Mouse (Mus musculus) E14TG2a.4 (cell line): ENCODE measurements around the gene Slc1a3.
A peak's percentile ranks its signal among the peaks of the same experiment; 100 is the strongest.

ENCODE experiments used
- H3K27me3 ChIP-seq: 2 replicates; pipeline ENCODE4 v1.6.1; 2014; ENCODE audit warnings: low read length, control low read depth; ENCODE audit not compliant: insufficient read depth
- H3K36me3 ChIP-seq: 2 replicates; pipeline ENCODE4 v1.6.1; 2014; ENCODE audit warnings: low read length, control low read depth; ENCODE audit not compliant: insufficient read depth
- H3K4me1 ChIP-seq: replicated peaks from 2 replicates; pipeline ENCODE4 v1.6.1; 2014; ENCODE audit warnings: low read depth, low read length, control low read depth
- H3K4me3 ChIP-seq: replicated peaks from 2 replicates; pipeline ENCODE4 v1.5.1; 2014; ENCODE audit warnings: mild to moderate bottlenecking, low read length
- H3K9me3 ChIP-seq: 2 replicates; pipeline ENCODE4 v1.6.1; 2014; ENCODE audit warnings: low read length, control low read depth
- CTCF ChIP-seq: conservative IDR thresholded peaks from 2 replicates; pipeline ENCODE4 v1.5.1; 2014; ENCODE audit warnings: low read length
- NANOG ChIP-seq: IDR thresholded peaks from 2 replicates; pipeline ENCODE4 v1.6.1; 2014; ENCODE audit warnings: borderline replicate concordance, low read length, mixed read lengths
- POU5F1 ChIP-seq: IDR thresholded peaks from 2 replicates; pipeline ENCODE4 v1.6.1; 2014; ENCODE audit warnings: low read length, borderline replicate concordance

The Slc1a3 gene

GRCm38 (mm10) chr15:8734363-8734739 is 23.8 kb upstream of the Slc1a3 start:
- TF ChIP-seq CTCF, result no peak
- TF ChIP-seq POU5F1, result no peak
- no peak for TF ChIP-seq NANOG
- no peaks in the 10 kb centered on the region for H3K36me3 ChIP-seq

GRCm38 (mm10) chr15:8733669-8734362 is 23.3 kb upstream of the Slc1a3 start:
- Histone ChIP-seq H3K4me3 (no peak overlapping the region), H3K9me3 (peaks cover 11% of the 10 kb centered on the region; the same call in 1 of the 2 replicates), H3K27me3 (no peaks in the 10 kb centered on the region), H3K4me1 (peaks cover 18% of the 10 kb centered on the region), H3K36me3 (no peaks in the 10 kb centered on the region)
- TF ChIP-seq POU5F1 (no peak), NANOG (peak; percentile 69), CTCF (no peak)

More at GRCm38 (mm10) chr15:8734363-8734739, 23.8 kb upstream of the Slc1a3 start:
- H3K4me1 ChIP-seq, result peaks cover 18% of the 10 kb centered on the region
- H3K4me3 ChIP-seq, result no peak overlapping the region
- peaks cover 6% of the 10 kb centered on the region; the same call in 1 of the 2 replicates for H3K9me3 ChIP-seq
- no peaks in the 10 kb centered on the region for H3K27me3 ChIP-seq

- TF ChIP-seq POU5F1 (no peak), NANOG (no peak), CTCF (no peak)
- peaks cover 30% of the 10 kb centered on the region for H3K9me3 ChIP-seq
- H3K4me3 ChIP-seq, result no peak overlapping the region
- peaks cover 11% of the 10 kb centered on the region for H3K4me1 ChIP-seq
- no peaks in the 10 kb centered on the region for H3K27me3 ChIP-seq
- no peaks in the 10 kb centered on the region for H3K36me3 ChIP-seq
Observed at GRCm38 (mm10) chr15:8728861-8729260, 18.3 kb upstream of the Slc1a3 start.

- no peak overlapping the region for H3K4me3 ChIP-seq
- peaks cover 41% of the 10 kb centered on the region for H3K4me1 ChIP-seq
- H3K36me3 ChIP-seq, result no peaks in the 10 kb centered on the region
- peaks cover 21% of the 10 kb centered on the region for H3K9me3 ChIP-seq
- no peak for TF ChIP-seq POU5F1
- no peak; the same call in 1 of the 2 replicates for TF ChIP-seq NANOG
- no peak for TF ChIP-seq CTCF
- no peaks in the 10 kb centered on the region for H3K27me3 ChIP-seq
Observed at GRCm38 (mm10) chr15:8722386-8723100, 12.0 kb upstream of the Slc1a3 start.

GRCm38 (mm10) chr15:8721746-8722145 is 11.2 kb upstream of the Slc1a3 start:
- H3K36me3 ChIP-seq, result no peaks in the 10 kb centered on the region
- H3K4me1 ChIP-seq, result peaks cover 48% of the 10 kb centered on the region
- no peaks in the 10 kb centered on the region for H3K27me3 ChIP-seq

GRCm38 (mm10) chr15:8721005-8721404 is 10.4 kb upstream of the Slc1a3 start:
- Histone ChIP-seq H3K9me3 (peaks cover 18% of the 10 kb centered on the region), H3K4me3 (no peak overlapping the region), H3K27me3 (no peaks in the 10 kb centered on the region), H3K36me3 (no peaks in the 10 kb centered on the region), H3K4me1 (peaks cover 50% of the 10 kb centered on the region)
- no peak for TF ChIP-seq CTCF
- TF ChIP-seq POU5F1, result no peak
- TF ChIP-seq NANOG, result no peak

More at GRCm38 (mm10) chr15:8721746-8722145, 11.2 kb upstream of the Slc1a3 start:
- H3K9me3 ChIP-seq, result peaks cover 18% of the 10 kb centered on the region
- TF ChIP-seq CTCF (no peak), POU5F1 (no peak), NANOG (no peak)
- no peak overlapping the region for H3K4me3 ChIP-seq

GRCm38 (mm10) chr15:8718496-8718895 is 7.9 kb upstream of the Slc1a3 start:
- Histone ChIP-seq H3K4me1 (peaks cover 63% of the 10 kb centered on the region), H3K9me3 (peaks cover 10% of the 10 kb centered on the region), H3K36me3 (no peaks in the 10 kb centered on the region), H3K27me3 (no peaks in the 10 kb centered on the region), H3K4me3 (no peak overlapping the region)
- TF ChIP-seq POU5F1 (no peak), CTCF (no peak), NANOG (no peak)

- H3K36me3 ChIP-seq, result no peaks in the 10 kb centered on the region
- peaks cover 5% of the 10 kb centered on the region; the same call in 1 of the 2 replicates for H3K27me3 ChIP-seq
- H3K4me3 ChIP-seq, result no peak overlapping the region
- TF ChIP-seq POU5F1, result no peak
- TF ChIP-seq CTCF, result no peak
- no peak for TF ChIP-seq NANOG
- peaks cover 54% of the 10 kb centered on the region for H3K4me1 ChIP-seq
- no peaks in the 10 kb centered on the region for H3K9me3 ChIP-seq
Observed at GRCm38 (mm10) chr15:8717021-8717571, 6.5 kb upstream of the Slc1a3 start.
